Mouse (Mus musculus) midbrain, embryonic 16.5 days (tissue): ENCODE results near the gene Csde1. TPM values are rescaled to one million over a fixed set of nuclear protein-coding genes. Genes with fewer than 3 reads are reported as not detected.

ENCODE experiments used
- ATAC-seq: fragments of 200-750 bp; cut with Nextera tagmentation; 2 replicates; pipeline ENCODE4 v1.8.0; 2017; ENCODE audit warnings: moderate TSS enrichment
- H3K27ac ChIP-seq: fragments of 300-500 bp; sonication (generic); 2 replicates; pipeline ENCODE4 v1.5.1; 2014; ENCODE audit warnings: mild to moderate bottlenecking, low read length, mixed read lengths
- H3K27me3 ChIP-seq: fragments of 300-500 bp; sonication (generic); 2 replicates; pipeline ENCODE4 v1.6.1; 2014; ENCODE audit warnings: low read depth, low read length, mixed read lengths; ENCODE audit not compliant: control insufficient read depth, insufficient read depth
- H3K36me3 ChIP-seq: fragments of 300-500 bp; sonication (generic); 2 replicates; pipeline ENCODE4 v1.6.1; 2014; ENCODE audit warnings: mild to moderate bottlenecking, low read length, moderate library complexity, mixed read lengths; ENCODE audit not compliant: control insufficient read depth, insufficient read depth
- H3K4me1 ChIP-seq: fragments of 300-500 bp; sonication (generic); 2 replicates; pipeline ENCODE4 v1.6.1; 2014; ENCODE audit warnings: mild to moderate bottlenecking, low read length, mixed read lengths; ENCODE audit not compliant: control insufficient read depth, insufficient read depth
- H3K4me2 ChIP-seq: fragments of 300-500 bp; sonication (generic); 2 replicates; pipeline ENCODE4 v1.6.1; 2014; ENCODE audit warnings: mild to moderate bottlenecking, low read length, mixed read lengths
- H3K4me3 ChIP-seq: fragments of 300-500 bp; sonication (generic); 2 replicates; pipeline ENCODE4 v1.5.1; 2014; ENCODE audit warnings: low read depth, mild to moderate bottlenecking, low read length, moderate library complexity, mixed read lengths
- H3K9ac ChIP-seq: fragments of 300-500 bp; sonication (generic); 2 replicates; pipeline ENCODE4 v1.6.1; 2014; ENCODE audit warnings: low read depth, low read length, mixed read lengths
- H3K9me3 ChIP-seq: fragments of 300-500 bp; sonication (generic); replicated peaks from 2 replicates; pipeline ENCODE4 v1.6.1; 2014; ENCODE audit warnings: mild to moderate bottlenecking, low read length, mixed read lengths; ENCODE audit not compliant: control insufficient read depth, poor library complexity, severe bottlenecking
- WGBS: fragments of 180-500 bp; shearing (Covaris S2); extraction: QIAGEN DNeasy Blood & Tissue Kit; methylation state at CpG from one replicate; pipeline ENCODE4 v1.1.7; 2014; 5-methylcytosine and 5-hydroxymethylcytosine counted together
- polyA plus RNA-seq: library from polyadenylated mRNA; unstranded; fragments of >200 nt; fragmentation: Nextera tagmentation; extraction: Ambion mirVana; gene quantifications from 2 replicates; pipeline ENCODE4 v1.2.1, GENCODE M21; 2015

Csde1 gene
- polyA plus RNA-seq, 1 experiment from 2014 or later, result 358 TPM

DNA sequence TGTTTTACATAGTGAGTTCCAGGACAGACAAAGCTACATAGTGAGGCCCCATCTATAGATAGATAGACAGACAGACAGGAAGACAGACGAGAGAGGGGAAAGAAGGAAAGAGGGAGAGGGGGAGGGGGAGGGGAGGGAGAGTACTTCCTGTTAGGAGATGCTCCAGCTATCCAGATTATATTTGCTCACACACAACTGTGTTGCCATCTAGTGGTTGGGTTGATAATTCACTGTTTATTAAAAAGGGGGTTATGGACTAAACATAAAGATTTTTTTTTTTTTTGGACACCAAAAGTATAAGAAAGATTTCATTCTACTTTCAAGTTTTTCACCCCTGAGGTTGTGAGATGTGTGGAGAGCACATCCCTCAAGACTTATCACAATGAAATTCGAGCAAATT lies 80.5 kb downstream of the Csde1 start:
- no peak for ATAC-seq
- WGBS, result 70% methylated on average over 2 of the region's 2 CpGs
- peaks cover 11% of the 10 kb centered on the region; the same call in 1 of the 2 replicates for H3K4me1 ChIP-seq
- no peaks in the 10 kb centered on the region for H3K36me3 ChIP-seq
- H3K4me2 ChIP-seq, result no peak overlapping the region
- no peak overlapping the region for H3K27ac ChIP-seq
- peaks cover 4% of the 10 kb centered on the region for H3K27me3 ChIP-seq
- H3K9ac ChIP-seq, result no peak overlapping the region
- no peaks in the 10 kb centered on the region for H3K9me3 ChIP-seq
- H3K4me3 ChIP-seq, result no peak overlapping the region

DNA sequence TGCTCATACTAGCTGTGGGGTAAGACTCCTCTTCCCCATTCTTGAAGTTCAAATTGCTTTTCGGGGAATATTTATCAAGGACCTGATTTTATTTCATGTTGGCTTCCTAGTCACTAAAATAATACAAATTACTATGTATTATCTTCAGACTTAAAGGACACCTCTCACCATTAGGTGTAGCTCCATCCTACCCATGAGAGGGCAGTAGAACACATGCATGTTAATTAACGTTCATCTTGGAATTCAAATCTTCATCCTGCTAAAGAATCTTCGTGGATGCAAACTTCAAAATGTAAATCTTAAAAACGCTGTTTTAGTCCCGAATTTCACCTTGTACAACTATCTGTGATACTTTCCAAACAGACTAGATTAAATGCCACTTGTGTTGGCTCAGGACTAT lies 81.0 kb downstream of the Csde1 start:
- no peak overlapping the region for H3K27ac ChIP-seq
- ATAC-seq, result no peak
- H3K36me3 ChIP-seq, result no peaks in the 10 kb centered on the region
- no peaks in the 10 kb centered on the region for H3K9me3 ChIP-seq
- H3K4me2 ChIP-seq, result no peak overlapping the region
- WGBS, result 69% methylated on average over 5 of the region's 5 CpGs
- H3K4me3 ChIP-seq, result no peak overlapping the region
- H3K4me1 ChIP-seq, result peaks cover 11% of the 10 kb centered on the region; the same call in 1 of the 2 replicates
- H3K9ac ChIP-seq, result no peak overlapping the region
- H3K27me3 ChIP-seq, result peaks cover 4% of the 10 kb centered on the region

DNA sequence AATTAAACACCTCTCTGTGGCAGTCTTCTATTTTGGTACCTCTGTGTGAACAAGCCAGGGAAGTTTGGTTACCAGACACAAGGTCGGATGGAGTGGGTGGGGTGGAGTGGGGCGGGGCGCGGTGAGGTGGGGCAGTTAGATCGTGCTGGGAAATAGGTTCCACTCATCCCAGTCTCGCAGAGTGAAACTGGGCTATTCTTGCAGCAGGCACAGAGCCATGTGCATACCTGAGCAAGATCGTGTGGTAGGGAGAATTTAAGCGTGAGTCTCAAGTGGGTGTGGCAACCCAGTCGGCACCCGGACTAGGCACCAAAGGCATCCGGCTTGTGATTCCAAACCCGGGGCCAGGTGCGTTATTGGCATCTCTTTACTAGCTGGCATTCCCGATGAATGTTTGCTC lies 81.7 kb downstream of the Csde1 start:
- H3K9me3 ChIP-seq, result no peaks in the 10 kb centered on the region
- peak overlapping the region; percentile 97 for H3K4me2 ChIP-seq
- 3% methylated on average over 14 of the region's 14 CpGs for WGBS
- peaks cover 4% of the 10 kb centered on the region for H3K27me3 ChIP-seq
- peak; percentile 62 for ATAC-seq
- peak overlapping the region; percentile 68 for H3K9ac ChIP-seq
- peak overlapping the region; percentile 76 for H3K4me3 ChIP-seq
- H3K27ac ChIP-seq, result no peak overlapping the region
- peaks cover 11% of the 10 kb centered on the region; the same call in 1 of the 2 replicates for H3K4me1 ChIP-seq
- no peaks in the 10 kb centered on the region for H3K36me3 ChIP-seq

DNA sequence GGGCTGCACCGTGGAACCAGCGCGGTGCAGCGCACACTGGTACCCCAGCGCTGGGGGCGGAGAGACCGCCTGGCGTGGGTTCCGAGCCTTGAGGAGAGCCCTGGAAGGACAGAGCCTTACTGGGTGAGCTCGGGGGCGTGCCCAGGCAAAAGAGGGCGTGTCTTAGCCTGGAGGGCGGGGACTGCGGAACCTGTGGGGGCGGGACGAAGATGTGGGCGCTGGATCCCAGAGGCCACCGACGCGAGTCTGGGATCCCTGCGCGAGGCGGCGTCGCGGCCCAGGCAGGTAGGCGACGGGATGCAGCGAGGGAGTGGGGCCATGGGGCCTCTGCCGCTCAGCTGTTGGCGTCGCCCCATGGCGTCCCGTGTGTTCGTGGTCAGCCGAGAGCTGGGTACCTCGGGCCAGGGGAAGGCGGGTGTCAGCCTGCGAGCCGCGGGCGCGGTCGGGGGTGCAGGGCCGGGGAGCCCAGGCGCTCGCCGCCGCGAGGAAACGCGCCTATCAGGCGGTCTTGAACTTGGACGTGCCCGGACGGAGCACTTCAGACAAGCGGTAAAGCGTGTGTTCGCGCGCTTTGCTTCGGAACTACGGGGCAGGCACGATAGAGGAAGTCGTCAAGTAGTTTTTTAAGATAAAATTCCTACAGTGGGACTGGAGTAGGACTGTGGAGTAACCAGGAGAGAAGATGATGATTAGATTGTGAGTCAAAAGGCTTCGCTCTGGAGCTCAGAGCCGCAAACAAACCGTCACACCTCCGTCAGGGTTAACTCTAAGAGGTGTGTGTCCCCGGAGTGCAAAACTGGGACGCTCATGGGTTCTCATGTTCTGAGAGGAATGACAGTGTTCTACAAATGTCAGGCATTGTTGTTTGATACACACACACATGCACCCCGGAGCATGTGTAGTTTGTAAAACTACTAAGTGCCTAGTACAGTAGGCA lies 82.5 kb downstream of the Csde1 start, which contains the start of gene Dennd2c:
TSS of gene Dennd2c (plus strand) at position 151 of the 937 bp plus-strand sequence.
- Histone ChIP-seq H3K36me3 (no peaks in the 10 kb centered on the region), H3K27ac (no peak within 1 kb of the TSS), H3K9ac (peak within 1 kb of the TSS; percentile 68), H3K4me3 (peak within 1 kb of the TSS; percentile 76), H3K4me2 (peak within 1 kb of the TSS; percentile 97), H3K27me3 (peaks cover 4% of the 10 kb centered on the region), H3K9me3 (no peaks in the 10 kb centered on the region), H3K4me1 (peaks cover 11% of the 10 kb centered on the region; the same call in 1 of the 2 replicates)
- 1% methylated on average over 72 of the region's 72 CpGs for WGBS
- ATAC-seq, result peak; percentile 95

Other genes starting within 250 kb of the Csde1 start
- gene Tshb, start 237.7 kb upstream of the Csde1 start, polyA plus RNA-seq, result 0.43 and 0.71 TPM in 2 replicates
- not detected in 2 replicates for gene Sycp1, start 84.3 kb upstream of the Csde1 start, polyA plus RNA-seq
- gene Nr1h5, start 56.3 kb upstream of the Csde1 start, polyA plus RNA-seq, result 0.19 and 0.30 TPM in 2 replicates
- gene Sike1, start 24.7 kb upstream of the Csde1 start, polyA plus RNA-seq, result 55.9 and 63.1 TPM in 2 replicates
- gene Nras, start 37.9 kb downstream of the Csde1 start, polyA plus RNA-seq, result 85.1 and 90.6 TPM in 2 replicates
- 0.20 TPM in 1 of 2 replicates, not detected in the other for gene Ampd1, start 53.6 kb downstream of the Csde1 start, polyA plus RNA-seq
- gene Dennd2c, start 82.2 kb downstream of the Csde1 start, polyA plus RNA-seq, result 1.2 and 1.5 TPM in 2 replicates
- gene Bcas2, start 151.2 kb downstream of the Csde1 start, polyA plus RNA-seq, result 243 and 253 TPM in 2 replicates